Mouse (Mus musculus) cerebellum, adult 18-20 months (tissue): ENCODE data around the gene Tex101.
"Not testable (repeated sequence)": the region's sequence is repeated elsewhere in the genome, so short reads cannot be mapped to it uniquely, and the experiment has no call there.

ENCODE experiments used
- DNase-seq, 2 experiments: peaks; one replicate each; pipeline ENCODE4 v3.0.0; 2021

Tex101 gene

GRCm38 (mm10) chr7:24630116-24630880 lies 46.2 kb downstream of the Tex101 start:
- no peak for DNase-seq

GRCm38 (mm10) chr7:24629672-24630071 lies 46.8 kb downstream of the Tex101 start:
- DNase-seq = no peak

DNA sequence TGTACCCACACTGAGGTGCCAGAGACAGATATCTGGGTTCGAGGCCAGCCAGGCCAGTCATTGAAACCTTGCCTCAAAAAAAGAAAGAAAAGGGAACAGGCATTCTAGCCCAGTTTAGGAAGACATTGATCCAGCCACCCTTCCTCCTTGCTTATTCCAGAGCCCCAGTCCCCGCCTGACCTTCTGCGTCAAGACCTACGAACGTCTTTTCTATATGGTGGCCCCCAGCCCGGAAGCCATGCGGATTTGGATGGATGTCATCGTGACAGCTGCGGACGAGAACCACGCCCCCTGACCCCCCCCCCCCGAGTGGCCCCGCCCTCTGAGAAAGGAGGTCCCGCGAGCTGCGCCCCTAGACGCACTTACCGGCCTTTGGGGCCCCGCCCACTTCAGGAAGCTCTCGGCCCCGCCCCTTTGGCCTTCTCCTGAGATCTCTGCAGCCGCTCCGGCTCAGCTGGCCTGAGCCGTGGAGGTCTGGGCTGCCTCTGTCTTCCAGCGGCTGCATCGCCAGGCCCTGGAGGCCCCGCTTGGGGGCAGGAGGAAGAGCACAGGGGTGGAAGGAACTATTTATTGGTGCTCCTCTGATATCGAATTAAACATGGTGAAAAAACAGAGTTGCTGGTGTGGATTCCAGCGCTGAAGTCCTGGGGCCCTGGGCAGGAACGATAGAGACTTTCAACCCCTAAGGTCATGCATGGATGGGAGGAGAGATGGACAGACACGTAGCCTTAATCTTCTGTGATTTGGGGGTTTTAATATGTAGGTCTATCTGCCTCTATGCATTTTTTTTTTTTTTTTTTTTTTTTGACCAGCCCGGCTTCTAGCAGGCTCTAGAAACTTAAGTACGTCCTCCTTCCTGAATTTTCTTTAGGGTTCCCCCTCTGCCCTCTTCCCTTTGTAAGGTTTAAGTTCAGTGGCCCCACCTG lies 47.5 kb downstream of the Tex101 start:
- DNase-seq = peak; percentile 42 to 49

DNA sequence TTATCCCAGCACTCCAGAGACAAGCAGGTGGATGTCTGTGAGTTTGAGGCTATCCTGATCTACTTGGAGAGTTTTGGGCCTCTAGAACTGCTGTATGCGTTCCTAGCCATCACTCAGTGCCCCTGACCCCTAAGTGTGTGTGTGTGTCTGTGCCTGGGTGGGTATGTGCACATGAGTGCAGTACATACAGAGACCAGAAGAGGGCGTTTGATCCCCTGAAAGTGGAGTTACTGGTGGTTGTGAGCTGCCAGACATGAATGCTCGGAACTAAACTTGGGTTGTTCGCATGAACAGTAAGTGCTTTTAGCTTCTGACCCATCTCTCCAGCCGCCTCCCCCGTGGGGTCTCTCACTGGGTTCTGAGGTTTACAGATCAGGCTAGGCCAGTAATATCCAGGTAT lies 53.5 kb downstream of the Tex101 start:
- DNase-seq = no peak

DNA sequence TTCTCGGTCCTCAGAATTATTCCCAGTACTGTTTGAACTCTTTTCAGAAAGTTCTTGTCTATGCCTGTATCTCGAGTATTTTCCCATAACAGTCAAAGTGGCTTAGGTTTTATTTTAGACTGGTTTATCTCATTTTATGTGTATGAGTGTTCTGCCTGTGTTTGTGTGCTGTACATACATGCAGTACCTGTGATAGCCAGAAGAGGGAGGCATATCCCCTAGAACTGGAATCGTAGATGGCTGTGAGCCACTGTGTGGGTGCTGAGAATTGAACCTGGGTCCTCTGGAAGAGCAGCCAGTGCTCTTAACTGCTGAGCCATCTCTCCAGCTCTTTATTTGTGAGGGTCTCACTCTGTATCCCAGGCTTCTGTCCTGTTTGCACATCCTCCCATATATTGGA lies 55.3 kb downstream of the Tex101 start:
- no peak for DNase-seq

DNA sequence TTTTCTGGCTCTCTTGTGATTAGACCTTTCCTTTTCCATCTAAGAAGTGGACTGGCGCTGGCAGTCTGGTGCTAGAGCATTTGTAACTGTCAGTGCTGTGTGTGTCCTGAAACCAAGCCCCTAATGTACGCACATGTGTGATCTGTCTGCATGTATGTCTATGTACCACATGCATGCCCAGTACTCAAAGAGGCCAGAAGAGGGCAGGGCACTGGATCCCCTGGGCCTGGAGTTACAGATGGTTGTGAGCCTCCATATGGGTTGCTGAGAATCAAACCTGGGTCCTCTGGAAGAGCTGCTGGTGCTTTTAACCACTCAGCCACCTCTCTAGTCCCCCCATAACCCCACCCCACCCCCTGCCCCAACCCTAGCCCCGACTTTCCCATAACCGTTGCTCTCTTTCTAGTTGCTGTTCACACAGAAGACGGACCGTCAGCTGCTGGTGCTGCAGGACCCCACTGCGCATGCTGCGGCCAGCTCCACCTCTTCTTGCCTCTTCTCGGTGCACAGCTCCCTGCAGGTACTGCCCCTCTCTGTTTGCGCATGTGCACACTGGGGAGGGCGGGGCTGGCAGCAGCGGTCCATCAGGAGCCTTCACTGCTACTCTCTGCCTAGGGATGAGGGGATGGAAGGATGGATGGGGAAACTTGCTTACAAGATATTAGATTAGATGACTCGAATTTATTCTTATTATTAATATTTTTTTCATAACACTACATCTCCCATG lies 56.6 kb downstream of the Tex101 start:
- no peak for DNase-seq

- not testable (repeated sequence) for DNase-seq
Observed at GRCm38 (mm10) chr7:24618374-24618773, 58.1 kb downstream of the Tex101 start.
